Mouse (Mus musculus): ENCODE data around the gene Disc1.

DNA sequence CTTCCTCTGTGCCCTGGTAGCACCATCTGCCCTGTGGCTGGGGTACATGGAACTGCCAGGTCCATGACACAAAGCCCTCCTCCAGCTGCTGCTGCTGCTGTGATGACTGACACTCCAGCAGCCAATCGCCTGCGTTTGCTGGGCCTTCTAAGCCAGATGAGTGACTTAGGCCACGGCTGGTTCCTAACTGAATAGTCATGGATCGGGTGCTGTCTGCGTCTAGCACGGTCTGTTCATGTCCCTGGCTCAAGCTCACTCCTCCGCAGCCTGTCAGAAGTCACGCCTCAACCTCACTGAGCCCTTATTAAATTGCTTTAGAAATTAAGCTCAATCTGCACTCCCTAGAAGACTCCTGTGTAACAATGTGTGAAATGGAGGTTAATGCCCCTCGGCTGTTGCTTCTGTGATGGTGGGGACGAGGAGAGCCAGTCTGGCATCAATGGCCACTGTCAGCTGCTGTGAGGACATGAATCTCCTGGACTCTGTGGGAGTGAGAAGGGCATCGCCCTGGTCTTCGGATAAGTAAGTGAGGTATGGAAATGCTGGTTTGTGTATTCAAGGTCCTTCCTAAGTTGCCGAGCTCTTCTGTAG lies 146.4 kb downstream of the Disc1 start:
- TF ChIP-seq POLR2A (IDR thresholded peaks at IDR 0.05; ENCODE audit: insufficient read depth, low read depth, low read length): no peak
- no peak for TF ChIP-seq EP300 (IDR thresholded peaks at IDR 0.05; ENCODE audit: insufficient read depth, low read depth, low read length)

Measured in heart, adult 2 months (tissue).